Mouse (Mus musculus): ENCODE results near the gene Rgl2. TPM values are rescaled to one million over a fixed set of nuclear protein-coding genes. Genes with fewer than 3 reads are reported as not detected.
"Not testable (repeated sequence)": the region's sequence is repeated elsewhere in the genome, so short reads cannot be mapped to it uniquely, and the experiment has no call there.

Rgl2 gene
- polyA plus RNA-seq, 1 experiment from 2014 or later: 58.5 TPM

- H3K27me3 ChIP-seq; H3K27ac ChIP-seq; H3K4me2 ChIP-seq; H3K9me3 ChIP-seq; H3K4me3 ChIP-seq; H3K9ac ChIP-seq; H3K36me3 ChIP-seq; H3K4me1 ChIP-seq; ATAC-seq (ENCODE audit: insufficient number of reproducible peaks, low FRiP score, low TSS enrichment, low read depth): not testable (repeated sequence)
- 76% methylated on average over 4 of the region's 4 CpGs for WGBS
Measured at GRCm38 (mm10) chr17:33898193-33898592, 31.1 kb upstream of the Rgl2 start.

GRCm38 (mm10) chr17:33899642-33900041, 29.7 kb upstream of the Rgl2 start:
- no peak overlapping the region for H3K9ac ChIP-seq
- H3K4me1 ChIP-seq: no peaks in the 10 kb centered on the region
- no peak overlapping the region for H3K4me2 ChIP-seq
- WGBS: 56% methylated on average over 4 of the region's 4 CpGs
- no peaks in the 10 kb centered on the region for H3K36me3 ChIP-seq
- H3K4me3 ChIP-seq: no peak overlapping the region
- no peak for ATAC-seq (ENCODE audit: insufficient number of reproducible peaks, low FRiP score, low TSS enrichment, low read depth)
- H3K27ac ChIP-seq: no peak overlapping the region
- no peaks in the 10 kb centered on the region for H3K27me3 ChIP-seq
- no peaks in the 10 kb centered on the region for H3K9me3 ChIP-seq

- Histone ChIP-seq H3K9ac (no peak overlapping the region), H3K4me3 (no peak overlapping the region), H3K4me2 (no peak overlapping the region), H3K9me3 (no peaks in the 10 kb centered on the region), H3K27ac (no peak overlapping the region), H3K4me1 (no peaks in the 10 kb centered on the region), H3K36me3 (no peaks in the 10 kb centered on the region), H3K27me3 (no peaks in the 10 kb centered on the region)
- ATAC-seq (ENCODE audit: insufficient number of reproducible peaks, low FRiP score, low TSS enrichment, low read depth): no peak
- WGBS: 56% methylated on average over 7 of the region's 7 CpGs
Measured at GRCm38 (mm10) chr17:33900281-33900988, 28.9 kb upstream of the Rgl2 start.

GRCm38 (mm10) chr17:33900989-33901314, 28.4 kb upstream of the Rgl2 start:
- no peak for ATAC-seq (ENCODE audit: insufficient number of reproducible peaks, low FRiP score, low TSS enrichment, low read depth)
- H3K27ac ChIP-seq: no peak overlapping the region
- H3K4me2 ChIP-seq: no peak overlapping the region
- H3K4me1 ChIP-seq: no peaks in the 10 kb centered on the region
- WGBS: 74% methylated on average over 4 of the region's 4 CpGs
- no peaks in the 10 kb centered on the region for H3K9me3 ChIP-seq
- H3K9ac ChIP-seq: no peak overlapping the region
- H3K4me3 ChIP-seq: no peak overlapping the region
- no peaks in the 10 kb centered on the region for H3K36me3 ChIP-seq
- H3K27me3 ChIP-seq: no peaks in the 10 kb centered on the region

- H3K4me3 ChIP-seq: no peak overlapping the region
- no peak for ATAC-seq (ENCODE audit: insufficient number of reproducible peaks, low FRiP score, low TSS enrichment, low read depth)
- H3K36me3 ChIP-seq: no peaks in the 10 kb centered on the region
- H3K9ac ChIP-seq: no peak overlapping the region
- H3K4me2 ChIP-seq: no peak overlapping the region
- H3K4me1 ChIP-seq: no peaks in the 10 kb centered on the region
- H3K9me3 ChIP-seq: no peaks in the 10 kb centered on the region
- WGBS: 55% methylated on average over 4 of the region's 4 CpGs
- H3K27ac ChIP-seq: no peak overlapping the region
- no peaks in the 10 kb centered on the region for H3K27me3 ChIP-seq
Measured at GRCm38 (mm10) chr17:33901653-33902052, 27.7 kb upstream of the Rgl2 start.

- WGBS: 55% methylated on average over 4 of the region's 4 CpGs
- Histone ChIP-seq H3K4me3 (no peak overlapping the region), H3K9me3 (no peaks in the 10 kb centered on the region), H3K36me3 (no peaks in the 10 kb centered on the region), H3K4me1 (no peaks in the 10 kb centered on the region), H3K4me2 (no peak overlapping the region), H3K9ac (no peak overlapping the region), H3K27ac (no peak overlapping the region), H3K27me3 (no peaks in the 10 kb centered on the region)
- no peak for ATAC-seq (ENCODE audit: insufficient number of reproducible peaks, low FRiP score, low TSS enrichment, low read depth)
Measured at GRCm38 (mm10) chr17:33902079-33902478, 27.3 kb upstream of the Rgl2 start.

GRCm38 (mm10) chr17:33902491-33902890, 26.9 kb upstream of the Rgl2 start:
- H3K27ac ChIP-seq: no peak overlapping the region
- no peaks in the 10 kb centered on the region for H3K36me3 ChIP-seq
- ATAC-seq (ENCODE audit: insufficient number of reproducible peaks, low FRiP score, low TSS enrichment, low read depth): no peak
- H3K9ac ChIP-seq: no peak overlapping the region
- no peaks in the 10 kb centered on the region for H3K9me3 ChIP-seq
- no peaks in the 10 kb centered on the region for H3K4me1 ChIP-seq
- no peak overlapping the region for H3K4me2 ChIP-seq
- H3K27me3 ChIP-seq: no peaks in the 10 kb centered on the region
- 76% methylated on average over 7 of the region's 7 CpGs for WGBS
- H3K4me3 ChIP-seq: no peak overlapping the region

- H3K4me1 ChIP-seq: peaks cover 12% of the 10 kb centered on the region
- WGBS: 70% methylated on average over 6 of the region's 6 CpGs
- not testable (repeated sequence) for H3K9me3 ChIP-seq; H3K27ac ChIP-seq; H3K36me3 ChIP-seq; H3K9ac ChIP-seq; H3K4me2 ChIP-seq; ATAC-seq (ENCODE audit: insufficient number of reproducible peaks, low FRiP score, low TSS enrichment, low read depth); H3K4me3 ChIP-seq; H3K27me3 ChIP-seq
Measured at GRCm38 (mm10) chr17:33903911-33904651, 25.3 kb upstream of the Rgl2 start.

GRCm38 (mm10) chr17:33904835-33905234, 24.5 kb upstream of the Rgl2 start, which contains the start of gene Platr17:
Platr17 (plus strand) TSS chr17:33905135.
- peaks cover 12% of the 10 kb centered on the region for H3K4me1 ChIP-seq
- H3K27me3 ChIP-seq; H3K9ac ChIP-seq; H3K9me3 ChIP-seq; H3K4me2 ChIP-seq; H3K4me3 ChIP-seq; H3K27ac ChIP-seq; ATAC-seq (ENCODE audit: insufficient number of reproducible peaks, low FRiP score, low TSS enrichment, low read depth); H3K36me3 ChIP-seq: not testable (repeated sequence)
- WGBS: 50% methylated on average over 3 of the region's 4 CpGs

GRCm38 (mm10) chr17:33908331-33909076, 20.8 kb upstream of the Rgl2 start:
- under 1% methylated on average over 43 of the region's 44 CpGs for WGBS
- H3K9ac ChIP-seq: peak overlapping the region; percentile 49
- peaks cover 22% of the 10 kb centered on the region for H3K36me3 ChIP-seq

GRCm38 (mm10) chr17:33909077-33909868, 20.1 kb upstream of the Rgl2 start, which contains the start of gene Daxx:
Daxx (plus strand) TSS chr17:33909414.
- Histone ChIP-seq H3K4me1 (peaks cover 39% of the 10 kb centered on the region), H3K27me3 (no peaks in the 10 kb centered on the region), H3K4me3 (peak within 1 kb of the TSS; percentile 93), H3K36me3 (peaks cover 29% of the 10 kb centered on the region), H3K4me2 (peak within 1 kb of the TSS; percentile 96), H3K9me3 (no peaks in the 10 kb centered on the region), H3K27ac (peak within 1 kb of the TSS; percentile 94), H3K9ac (peak within 1 kb of the TSS; percentile 83)
- peak; percentile 97 for ATAC-seq (ENCODE audit: insufficient number of reproducible peaks, low FRiP score, low TSS enrichment, low read depth)
- under 1% methylated on average over 68 of the region's 68 CpGs for WGBS

More at GRCm38 (mm10) chr17:33908331-33909076, 20.8 kb upstream of the Rgl2 start:
- Histone ChIP-seq H3K4me2 (peak overlapping the region; percentile 96), H3K4me3 (peak overlapping the region; percentile 93), H3K4me1 (peaks cover 34% of the 10 kb centered on the region), H3K9me3 (no peaks in the 10 kb centered on the region), H3K27me3 (no peaks in the 10 kb centered on the region), H3K27ac (peak overlapping the region; percentile 87)
- ATAC-seq (ENCODE audit: insufficient number of reproducible peaks, low FRiP score, low TSS enrichment, low read depth): peak; percentile 51

Data from limb, embryonic 15.5 days (tissue).